Mouse (Mus musculus) thymus, postnatal 36 days (tissue): ENCODE results near the gene Scarf1.

Experiments
- DNase-seq, 2 experiments: peaks; one replicate each; pipeline ENCODE4 v3.0.0; 2022; ENCODE audit warnings: mixed read lengths in 2 of 2

The Scarf1 gene

DNA sequence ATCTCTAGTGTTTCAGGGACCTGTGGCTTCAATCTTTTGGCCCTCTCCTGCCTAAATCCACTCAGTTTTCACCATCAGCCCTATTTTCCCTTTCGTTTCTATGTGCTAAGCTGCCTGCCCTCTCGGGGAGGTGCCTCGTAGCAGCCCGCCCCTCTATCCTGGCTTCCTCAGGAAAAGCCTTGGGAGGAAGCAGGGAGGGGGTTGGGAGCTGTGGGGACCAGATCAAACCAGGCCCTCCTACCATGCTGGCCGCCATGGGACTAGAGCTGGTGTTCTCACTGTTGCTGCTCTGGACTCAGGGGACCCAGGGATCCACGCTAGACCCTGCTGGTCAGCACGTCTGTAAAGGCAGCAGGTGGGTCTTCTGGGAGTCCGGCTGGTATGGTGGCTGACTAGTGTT, at the start of gene Scarf1:
Gene Scarf1 (plus strand): TSS at position 205 of the 400 bp plus-strand sequence.
- DNase-seq: no peak

GRCm38 (mm10) chr11:75463624-75464023, 49.7 kb upstream of the Scarf1 start:
- DNase-seq: no peak

DNA sequence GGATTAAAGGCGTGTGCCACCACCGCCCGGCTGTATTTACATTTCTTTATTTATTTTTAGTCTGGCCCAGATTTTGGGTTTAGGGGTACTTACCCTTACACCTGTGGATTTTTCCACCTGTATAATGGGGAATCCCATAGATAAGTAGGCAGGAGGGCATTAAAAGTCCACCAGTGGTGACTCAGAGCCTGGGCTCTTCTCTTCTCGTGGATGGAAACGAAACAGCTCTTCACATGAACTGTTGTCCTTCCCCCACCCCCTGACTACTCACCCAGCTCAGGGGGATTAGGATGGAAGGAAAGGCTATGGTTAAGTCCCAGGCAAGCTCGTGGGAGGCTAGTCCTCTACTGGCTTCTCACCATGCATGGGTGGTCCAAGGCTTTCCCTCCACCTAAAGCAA, 48.9 kb upstream of the Scarf1 start:
- no peak for DNase-seq

DNA sequence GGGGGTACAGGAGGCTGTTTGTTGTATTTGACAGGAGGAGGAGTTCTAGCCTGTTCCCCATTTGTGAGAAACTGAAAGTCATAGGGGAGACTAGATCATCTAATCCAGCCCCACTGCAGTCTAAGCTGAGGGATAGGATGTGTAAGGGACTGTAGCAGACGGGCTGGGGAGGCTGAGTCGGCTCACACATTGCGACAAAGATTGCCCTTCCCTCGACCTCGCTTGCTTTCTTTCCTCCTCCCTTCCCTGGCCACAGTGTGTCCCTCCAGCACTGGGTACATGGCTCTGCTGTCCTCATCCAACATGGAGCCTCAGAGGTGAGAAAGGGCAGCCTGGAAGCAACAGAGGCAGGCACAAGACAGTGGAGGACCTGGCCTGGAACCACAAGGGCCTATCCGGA, 48.3 kb upstream of the Scarf1 start:
- DNase-seq: no peak

GRCm38 (mm10) chr11:75466731-75467505, 46.4 kb upstream of the Scarf1 start:
- DNase-seq: no peak

DNA sequence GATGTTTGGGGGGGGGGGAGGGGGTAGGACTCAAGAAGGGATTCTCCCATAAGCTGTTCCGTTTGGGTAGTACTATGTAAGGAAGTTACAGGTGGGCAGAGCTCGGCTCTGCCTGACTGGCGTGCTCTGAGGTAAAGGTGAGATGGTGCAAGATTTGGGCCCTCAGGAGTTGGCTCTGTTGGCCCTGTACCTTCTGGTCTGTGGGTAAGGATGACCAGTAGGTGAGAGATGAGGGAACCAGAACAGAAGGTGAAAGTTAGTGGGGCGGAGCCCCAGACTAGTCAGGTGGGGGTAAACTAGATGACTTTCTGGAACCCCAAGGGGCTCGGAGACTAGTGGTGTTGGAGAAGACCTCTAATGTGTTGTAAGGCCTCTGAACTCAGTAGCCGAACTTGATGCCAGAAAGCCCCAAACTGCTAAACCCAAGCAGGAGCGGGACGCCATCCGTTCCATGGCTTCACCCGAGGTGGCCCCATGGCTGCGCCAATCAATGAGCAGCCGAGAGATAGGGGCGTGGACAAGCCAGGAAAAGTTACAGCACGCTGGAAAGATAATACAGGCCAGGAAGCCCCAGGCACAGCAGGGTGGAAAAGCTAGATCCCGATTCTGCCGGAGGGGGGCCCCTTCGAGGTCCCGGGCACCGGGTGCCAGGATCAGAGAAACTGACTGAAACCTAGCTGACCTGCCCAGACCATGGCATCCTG, 45.7 kb upstream of the Scarf1 start:
- DNase-seq: peak in 1 of 2 experiments; percentile 41

DNA sequence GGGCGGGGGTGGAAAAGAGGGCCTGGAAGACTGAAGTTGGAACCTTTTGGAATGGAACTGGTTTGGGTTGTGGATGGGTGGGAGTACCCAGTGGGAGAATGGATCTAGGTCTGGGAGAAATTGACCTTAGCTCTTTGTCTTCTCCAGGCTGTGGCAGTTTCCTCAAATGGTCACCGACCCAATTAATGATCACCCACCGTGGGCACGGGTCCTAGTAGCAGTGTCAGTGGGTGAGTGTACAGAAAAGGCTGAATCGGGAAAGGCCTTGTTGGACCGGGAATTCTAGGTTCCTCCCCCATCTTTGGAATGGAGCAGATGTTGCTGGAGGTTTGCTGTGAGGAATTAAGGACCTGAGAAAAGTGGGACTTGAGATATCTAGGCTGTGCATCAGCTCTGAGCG, 44.9 kb upstream of the Scarf1 start:
- no peak for DNase-seq

GRCm38 (mm10) chr11:75469261-75469660, 44.1 kb upstream of the Scarf1 start:
- no peak for DNase-seq

- no peak for DNase-seq
Measured at GRCm38 (mm10) chr11:75470675-75471074, 42.7 kb upstream of the Scarf1 start.

DNA sequence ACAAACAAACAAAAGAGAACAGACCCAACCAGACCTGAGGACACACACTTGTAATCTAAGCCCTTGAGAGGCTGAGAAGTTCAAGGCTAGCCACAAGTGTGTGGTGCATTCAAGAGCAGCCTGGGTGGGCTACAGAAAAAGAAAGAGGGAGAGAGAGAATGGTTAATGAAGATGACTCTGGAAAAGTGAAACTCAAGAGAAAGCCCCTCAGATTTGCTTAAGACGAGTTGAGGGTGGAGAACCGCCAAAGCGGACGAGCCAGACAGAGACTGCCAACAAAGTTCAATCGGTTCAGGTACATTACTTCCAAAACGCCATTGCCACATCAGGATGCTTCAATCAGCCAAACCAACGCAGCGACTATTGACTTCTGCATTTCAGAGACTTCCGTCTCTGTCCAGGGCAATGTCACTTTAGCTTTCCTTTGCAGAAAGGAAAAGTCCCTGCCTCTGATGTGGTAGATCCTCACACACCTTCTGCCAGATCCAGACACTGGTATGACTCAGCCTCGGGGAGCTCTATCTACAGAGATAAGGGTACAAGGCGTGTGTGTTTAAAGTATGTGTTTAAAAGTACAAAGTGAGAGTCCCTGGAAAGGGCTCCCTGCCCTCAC, 40.8 kb upstream of the Scarf1 start:
- no peak for DNase-seq

- no peak for DNase-seq
Measured at GRCm38 (mm10) chr11:75473376-75473775, 40.0 kb upstream of the Scarf1 start.

DNA sequence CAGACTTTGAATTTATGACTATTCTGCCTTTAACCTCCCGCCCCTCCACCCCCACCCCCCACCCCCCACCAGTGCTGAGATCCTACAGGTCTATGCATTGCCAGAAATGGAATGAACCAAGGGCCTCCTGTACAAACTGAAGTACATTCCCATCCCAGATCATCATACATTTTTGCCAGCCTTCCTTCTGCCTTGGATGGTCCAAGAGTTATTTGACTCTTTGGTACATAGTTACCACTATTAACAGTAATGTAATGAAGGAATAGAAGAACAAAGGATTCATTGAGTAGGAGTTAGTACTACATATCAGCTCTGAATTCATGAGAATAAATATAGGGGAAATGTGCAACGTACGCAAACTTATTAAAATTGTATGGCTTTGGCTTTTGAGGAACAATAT, 27.1 kb upstream of the Scarf1 start:
- no peak for DNase-seq

- DNase-seq: peak; percentile 96 to 97
Measured at GRCm38 (mm10) chr11:75486601-75487285, 26.6 kb upstream of the Scarf1 start, which contains the start of gene Prpf8. TSS of gene Prpf8 (plus strand) at chr11:75486816.

GRCm38 (mm10) chr11:75487496-75487895, 25.8 kb upstream of the Scarf1 start:
- DNase-seq: no peak

- no peak for DNase-seq
Measured at GRCm38 (mm10) chr11:75494296-75495049, 18.9 kb upstream of the Scarf1 start.

DNA sequence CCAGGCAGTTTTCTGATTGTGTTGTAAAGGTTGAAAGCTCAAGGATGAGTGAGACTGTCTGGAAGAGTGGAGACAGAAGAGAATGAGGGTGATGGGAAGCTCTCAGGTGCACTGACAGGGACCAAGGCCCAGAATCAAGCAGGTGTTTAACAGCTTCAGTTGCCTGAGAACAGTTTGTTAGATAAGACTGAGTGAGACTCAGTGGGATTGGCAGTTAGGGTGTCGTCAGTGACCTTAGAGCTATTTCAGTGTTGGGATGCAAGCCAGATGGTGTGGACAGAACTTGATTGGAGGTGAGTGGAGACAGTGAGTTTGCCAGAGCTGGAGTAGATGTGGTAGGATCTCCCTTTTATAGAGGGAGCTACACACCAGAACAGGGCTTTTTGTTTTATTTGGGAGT, 15.2 kb upstream of the Scarf1 start:
- no peak for DNase-seq

DNA sequence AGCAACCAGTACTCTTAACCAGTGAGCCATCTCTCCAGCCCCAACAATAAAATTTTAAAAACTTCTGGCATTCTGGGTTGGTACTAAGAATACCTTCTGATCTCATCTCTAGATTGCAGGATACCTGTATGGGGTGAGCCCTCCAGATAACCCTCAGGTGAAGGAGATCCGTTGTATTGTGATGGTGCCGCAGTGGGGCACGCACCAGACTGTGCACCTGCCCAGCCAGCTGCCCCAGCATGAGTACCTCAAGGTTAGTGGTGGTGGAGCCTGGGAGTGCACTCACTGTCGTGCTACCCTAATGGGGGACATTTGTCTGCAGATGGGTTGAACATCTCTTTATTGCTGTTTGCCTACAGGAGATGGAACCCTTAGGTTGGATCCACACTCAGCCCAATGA, 5.2 kb upstream of the Scarf1 start:
- DNase-seq: no peak

DNA sequence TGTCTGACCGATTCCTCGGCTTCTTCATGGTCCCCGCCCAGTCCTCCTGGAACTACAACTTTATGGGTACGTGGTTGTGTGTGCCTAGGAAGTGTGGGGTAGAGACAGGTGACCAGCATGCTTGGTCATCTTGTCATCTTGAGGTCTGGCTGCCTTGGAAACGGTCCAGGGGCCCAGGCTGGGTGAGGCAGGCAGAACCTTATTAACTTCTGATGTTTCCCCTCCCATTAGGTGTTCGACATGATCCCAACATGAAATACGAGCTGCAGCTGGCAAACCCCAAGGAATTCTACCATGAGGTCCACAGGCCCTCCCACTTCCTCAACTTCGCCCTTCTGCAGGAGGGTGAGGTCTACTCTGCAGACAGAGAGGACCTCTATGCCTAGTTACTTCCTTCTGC, 4.4 kb upstream of the Scarf1 start:
- DNase-seq: no peak

DNA sequence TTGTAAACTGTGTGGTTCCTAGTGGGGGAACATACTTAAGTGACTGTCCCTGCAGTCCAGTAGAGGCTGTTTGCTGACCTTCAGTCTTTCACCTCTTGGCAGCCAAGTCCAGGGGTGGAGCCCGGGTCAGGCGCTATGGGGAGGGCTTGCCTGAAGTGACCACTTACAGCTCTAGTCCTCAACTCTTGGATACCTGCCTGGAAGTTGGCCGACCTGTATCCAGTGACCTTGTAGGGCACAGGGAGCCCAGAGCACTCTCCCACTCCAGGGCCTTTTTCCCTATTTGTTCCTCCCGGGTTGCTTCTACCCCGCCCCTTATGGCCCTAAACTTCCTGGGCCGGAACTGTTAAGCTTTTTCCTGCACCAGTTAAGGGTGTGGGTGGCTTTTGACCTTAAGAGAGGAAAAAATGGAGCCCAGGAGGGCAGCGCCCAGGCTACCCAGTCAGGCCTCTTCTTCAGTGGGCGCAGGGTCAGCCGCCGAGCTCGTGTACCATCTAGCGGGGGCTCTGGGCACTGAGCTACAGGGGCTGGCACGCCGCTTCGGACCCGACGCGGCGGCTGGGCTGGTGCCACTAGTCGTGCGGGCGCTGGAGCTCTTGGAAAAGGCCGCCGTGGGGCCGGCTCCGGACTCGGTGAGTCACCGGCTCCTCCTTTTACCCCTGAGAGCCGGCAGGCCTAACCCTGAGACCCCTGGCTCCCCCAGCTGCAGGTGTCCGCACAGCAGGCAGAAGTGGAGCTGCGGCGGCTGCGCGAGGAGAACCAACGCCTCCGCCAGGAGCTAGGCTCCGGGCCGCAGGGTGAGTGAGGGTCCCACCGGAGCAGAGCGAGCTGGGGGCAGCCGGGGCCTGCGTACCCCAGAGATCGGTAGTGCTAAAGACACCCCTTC, 3.4 kb upstream of the Scarf1 start, which contains the start of gene Rilp:
Gene Rilp (plus strand): TSS at position 354 of the 886 bp plus-strand sequence.
- peak in 1 of 2 experiments; percentile 79 for DNase-seq

DNA sequence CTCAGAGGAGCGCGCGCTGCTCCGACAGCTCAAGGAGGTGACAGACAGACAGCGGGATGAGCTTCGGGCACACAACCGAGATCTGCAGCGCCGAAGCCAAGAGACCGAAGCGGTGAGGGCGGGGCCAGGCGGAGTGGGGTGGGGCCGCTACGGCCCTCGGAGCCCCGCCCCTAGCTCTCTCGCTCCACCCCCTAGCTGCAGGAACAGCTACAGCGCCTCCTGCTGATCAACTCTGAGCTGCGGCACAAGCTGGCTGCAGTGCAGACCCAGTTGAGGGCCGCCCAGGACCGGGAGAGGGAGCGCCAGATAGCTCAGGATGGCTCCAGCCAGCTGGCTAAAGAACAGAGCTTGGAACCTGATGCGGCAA, 2.7 kb upstream of the Scarf1 start:
- DNase-seq: peak; percentile 90 to 92

GRCm38 (mm10) chr11:75511213-75511612, 2.1 kb upstream of the Scarf1 start:
- DNase-seq: no peak
